Mouse (Mus musculus) embryonic facial prominence, embryonic 12.5 days (tissue): ENCODE results near the gene Spatc1l. TPM values are rescaled to one million over a fixed set of nuclear protein-coding genes. Genes with fewer than 3 reads are reported as not detected.

Experiments
- ATAC-seq: fragments of 200-750 bp; cut with Nextera tagmentation; 2 replicates; pipeline ENCODE4 v1.8.0; 2017; ENCODE audit not compliant: insufficient number of reproducible peaks, insufficient read depth, low FRiP score, low TSS enrichment
- H3K27ac ChIP-seq: fragments of 300-500 bp; sonication (generic); 2 replicates; pipeline ENCODE4 v1.5.1; 2016; ENCODE audit warnings: mild to moderate bottlenecking
- H3K27me3 ChIP-seq: fragments of 300-500 bp; sonication (generic); 2 replicates; pipeline ENCODE4 v1.6.1; 2016; ENCODE audit warnings: mild to moderate bottlenecking, moderate library complexity
- H3K36me3 ChIP-seq: fragments of 300-500 bp; sonication (generic); 2 replicates; pipeline ENCODE4 v1.6.1; 2016; ENCODE audit warnings: mild to moderate bottlenecking
- H3K4me1 ChIP-seq: fragments of 300-500 bp; sonication (generic); 2 replicates; pipeline ENCODE4 v1.6.1; 2016
- H3K4me2 ChIP-seq: fragments of 300-500 bp; sonication (generic); replicated peaks from 2 replicates; pipeline ENCODE4 v1.6.1; 2016; ENCODE audit warnings: mild to moderate bottlenecking, moderate library complexity
- H3K4me3 ChIP-seq: fragments of 300-500 bp; sonication (generic); 2 replicates; pipeline ENCODE4 v1.5.1; 2016; ENCODE audit warnings: mild to moderate bottlenecking
- H3K9ac ChIP-seq: fragments of 300-500 bp; sonication (generic); 2 replicates; pipeline ENCODE4 v1.6.1; 2016; ENCODE audit warnings: mild to moderate bottlenecking, moderate library complexity
- H3K9me3 ChIP-seq: fragments of 300-500 bp; sonication (generic); 2 replicates; pipeline ENCODE4 v1.6.1; 2016; ENCODE audit warnings: mild to moderate bottlenecking, moderate library complexity
- WGBS: fragments of 180-500 bp; shearing (Covaris S2); methylation state at CpG from one replicate; pipeline ENCODE4 v1.1.7; 2016; 5-methylcytosine and 5-hydroxymethylcytosine counted together
- polyA plus RNA-seq: library from polyadenylated mRNA; unstranded; fragments of >200 nt; fragmentation: Nextera tagmentation; extraction: Ambion mirVana; gene quantifications from 2 replicates; pipeline ENCODE4 v1.2.1, GENCODE M21; 2016

The Spatc1l gene
- polyA plus RNA-seq = not detected in 2 replicates

DNA sequence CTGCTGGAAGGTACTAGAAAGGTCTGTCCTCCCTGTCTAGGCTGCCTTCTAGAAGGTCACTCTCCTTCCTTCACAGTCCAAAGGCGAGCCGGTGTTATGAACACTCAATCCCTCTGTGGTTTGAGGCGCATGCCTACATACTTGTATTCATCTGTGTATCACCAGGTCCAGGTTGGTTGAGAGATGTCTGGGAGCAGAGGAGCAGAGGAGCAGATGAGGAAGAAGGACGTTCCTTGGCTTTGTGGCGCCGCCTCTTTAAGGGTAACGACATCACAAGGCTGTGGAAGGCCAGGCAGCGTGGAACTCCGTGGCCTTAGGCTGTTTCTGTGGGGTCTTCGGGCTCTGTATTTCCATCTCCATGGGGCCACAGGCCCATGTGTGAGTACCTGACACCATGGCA, at the start of gene Spatc1l:
TSS of gene Spatc1l (plus strand) at position 301 of the 400 bp plus-strand sequence.
- Histone ChIP-seq H3K4me2 (no peak within 1 kb of the TSS), H3K36me3 (no peaks in the 10 kb centered on the region), H3K27ac (no peak within 1 kb of the TSS), H3K4me1 (no peaks in the 10 kb centered on the region), H3K9ac (no peak within 1 kb of the TSS), H3K4me3 (no peak within 1 kb of the TSS), H3K27me3 (no peaks in the 10 kb centered on the region), H3K9me3 (no peaks in the 10 kb centered on the region)
- 90% methylated on average over 10 of the region's 10 CpGs for WGBS
- ATAC-seq = no peak

DNA sequence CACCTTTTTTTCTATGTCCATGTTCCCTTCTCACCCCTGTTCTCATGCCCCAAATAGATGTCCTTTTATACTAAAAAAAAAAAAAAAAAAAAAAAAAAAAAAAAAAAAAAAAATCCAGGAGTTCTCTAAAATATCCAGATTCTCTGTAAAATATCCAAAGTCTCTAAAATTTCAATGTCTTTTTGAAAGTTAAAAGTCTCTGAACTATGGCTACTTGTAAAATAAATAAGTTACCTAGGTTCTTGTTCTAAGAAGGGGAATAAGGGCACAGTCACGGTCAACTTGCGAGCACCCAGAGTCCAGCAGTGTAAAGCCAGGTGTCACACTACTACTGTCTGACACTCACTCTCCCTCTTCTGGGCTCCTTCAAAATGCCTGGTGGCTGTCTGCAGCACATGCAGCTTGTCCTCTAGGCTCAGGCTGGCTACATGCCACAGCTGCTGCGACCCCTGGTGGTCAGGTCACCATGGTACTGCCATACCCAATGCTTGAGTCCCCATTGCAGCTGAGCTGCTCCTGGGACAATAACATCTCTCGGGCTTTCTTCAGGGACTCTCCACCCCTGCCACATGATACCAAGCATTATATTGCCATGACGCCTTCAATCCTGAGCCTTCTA, 49.0 kb upstream of the Spatc1l start:
- Histone ChIP-seq H3K4me2 (no peak overlapping the region), H3K36me3 (peaks cover 76% of the 10 kb centered on the region), H3K27me3 (no peaks in the 10 kb centered on the region), H3K9ac (no peak overlapping the region), H3K27ac (no peak overlapping the region), H3K4me3 (no peak overlapping the region), H3K4me1 (no peaks in the 10 kb centered on the region), H3K9me3 (no peaks in the 10 kb centered on the region)
- WGBS = 43% methylated on average over 5 of the region's 5 CpGs
- 0 out of 2 replicates have a peak, but pooled peaks have one; percentile 41 for ATAC-seq

DNA sequence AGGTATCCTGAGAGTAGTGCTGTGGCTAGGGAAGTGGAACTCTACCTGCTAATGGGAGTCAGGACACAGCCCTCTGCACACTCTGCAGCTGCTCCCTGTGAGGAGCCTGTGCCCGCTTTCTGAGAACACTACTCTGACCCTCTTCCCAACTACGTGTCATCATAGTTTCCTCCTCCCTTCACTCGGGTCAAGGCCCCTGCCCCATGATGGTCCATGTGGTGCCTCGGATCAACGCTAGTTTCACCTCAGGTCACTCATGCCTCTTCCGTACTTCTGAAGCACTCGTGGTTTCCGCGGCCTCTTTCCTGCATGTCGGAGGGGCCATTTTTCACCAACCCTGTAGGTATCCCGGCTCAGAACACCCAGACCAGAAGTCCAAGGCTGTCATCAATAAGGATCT, 31.1 kb upstream of the Spatc1l start:
- ATAC-seq = peak; percentile 60

DNA sequence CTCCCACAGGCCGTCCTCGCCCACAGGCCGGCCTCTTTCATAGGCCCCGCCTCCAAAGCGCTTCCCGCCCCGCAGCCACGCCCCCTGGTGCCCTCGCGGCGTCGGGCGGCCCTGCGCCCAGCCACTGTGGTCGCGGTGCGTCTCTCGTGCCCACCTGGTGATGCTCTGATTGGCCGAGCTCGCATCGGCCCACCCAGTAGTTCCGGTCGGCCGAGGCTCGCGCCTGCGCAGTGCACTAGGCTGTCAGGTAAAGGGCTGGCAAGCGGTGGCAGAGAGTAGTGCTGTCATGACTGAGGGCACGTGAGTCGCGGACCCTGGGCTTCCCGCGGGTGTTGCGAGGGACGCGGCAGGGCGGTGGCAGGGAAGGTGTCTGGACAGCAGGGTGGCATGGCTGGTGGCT, 30.7 kb upstream of the Spatc1l start, which contains the start of gene Lss:
TSS of gene Lss (plus strand) at position 214 of the 400 bp plus-strand sequence.
- no peaks in the 10 kb centered on the region for H3K9me3 ChIP-seq
- under 1% methylated on average over 37 of the region's 37 CpGs for WGBS
- H3K27ac ChIP-seq = peak within 1 kb of the TSS; percentile 83
- peak; percentile 99 for ATAC-seq
- H3K4me3 ChIP-seq = peak within 1 kb of the TSS; percentile 71
- peak within 1 kb of the TSS; percentile 68 for H3K9ac ChIP-seq
- H3K36me3 ChIP-seq = peaks cover 28% of the 10 kb centered on the region
- H3K4me2 ChIP-seq = peak within 1 kb of the TSS; percentile 84
- H3K27me3 ChIP-seq = no peaks in the 10 kb centered on the region
- peaks cover 10% of the 10 kb centered on the region; the same call in 1 of the 2 replicates for H3K4me1 ChIP-seq

More for the DNA sequence above, 31.1 kb upstream of the Spatc1l start:
- WGBS = 1% methylated on average over 11 of the region's 11 CpGs
- no peaks in the 10 kb centered on the region for H3K27me3 ChIP-seq
- H3K9ac ChIP-seq = peak overlapping the region; percentile 28; the same call in 1 of the 2 replicates
- 0 out of 2 replicates have a peak overlapping the region, but pooled peaks have one; percentile 83 for H3K27ac ChIP-seq
- peak overlapping the region; percentile 84 for H3K4me2 ChIP-seq
- peak overlapping the region; percentile 71 for H3K4me3 ChIP-seq
- H3K9me3 ChIP-seq = no peaks in the 10 kb centered on the region
- peaks cover 10% of the 10 kb centered on the region; the same call in 1 of the 2 replicates for H3K4me1 ChIP-seq
- peaks cover 24% of the 10 kb centered on the region for H3K36me3 ChIP-seq

DNA sequence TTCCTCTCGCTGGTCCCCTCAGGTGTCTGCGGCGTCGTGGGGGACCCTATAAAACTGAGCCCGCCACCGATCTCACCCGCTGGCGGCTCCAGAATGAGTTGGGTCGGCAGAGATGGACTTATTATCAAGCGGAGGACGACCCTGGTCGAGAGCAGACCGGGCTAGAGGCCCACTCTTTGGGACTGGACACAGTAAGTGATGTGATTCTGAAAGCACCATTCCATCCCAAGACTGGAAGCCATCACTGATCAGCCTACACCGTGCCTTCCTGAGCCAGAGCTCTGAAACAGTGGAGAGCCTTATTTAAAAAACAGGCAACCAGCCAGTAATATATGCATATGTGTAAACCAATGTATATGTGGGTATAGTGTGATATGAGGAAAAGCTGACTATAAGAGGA, 30.2 kb upstream of the Spatc1l start:
- no peaks in the 10 kb centered on the region for H3K27me3 ChIP-seq
- peaks cover 33% of the 10 kb centered on the region for H3K36me3 ChIP-seq
- peak overlapping the region; percentile 83 for H3K27ac ChIP-seq
- 3% methylated on average over 14 of the region's 14 CpGs for WGBS
- H3K4me2 ChIP-seq = peak overlapping the region; percentile 84
- peak overlapping the region; percentile 71 for H3K4me3 ChIP-seq
- peak; percentile 25 for ATAC-seq
- H3K9me3 ChIP-seq = no peaks in the 10 kb centered on the region
- peak overlapping the region; percentile 68 for H3K9ac ChIP-seq
- H3K4me1 ChIP-seq = peaks cover 10% of the 10 kb centered on the region; the same call in 1 of the 2 replicates

DNA sequence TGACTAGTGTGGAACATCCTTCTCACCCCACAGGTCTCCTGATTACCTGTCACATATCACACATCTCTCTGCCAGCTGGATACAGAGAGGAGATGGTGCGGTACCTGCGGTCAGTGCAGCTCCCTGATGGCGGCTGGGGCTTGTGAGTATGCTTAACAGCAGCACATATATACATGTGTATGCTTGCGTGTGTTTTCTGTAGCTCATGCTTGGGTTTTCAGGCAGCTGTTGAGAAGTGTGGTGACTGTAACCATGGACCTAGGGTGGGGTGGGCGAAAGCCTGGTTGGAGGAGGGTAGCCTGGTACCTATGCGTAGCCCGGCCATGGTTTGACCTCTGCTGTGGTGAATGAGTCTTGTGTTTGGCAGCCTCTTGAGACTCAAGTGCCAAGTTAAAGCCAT, 26.5 kb upstream of the Spatc1l start:
- Histone ChIP-seq H3K27me3 (no peaks in the 10 kb centered on the region), H3K9ac (no peak overlapping the region), H3K9me3 (no peaks in the 10 kb centered on the region), H3K36me3 (peaks cover 68% of the 10 kb centered on the region), H3K4me2 (no peak overlapping the region), H3K27ac (no peak overlapping the region), H3K4me3 (no peak overlapping the region), H3K4me1 (peaks cover 9% of the 10 kb centered on the region; the same call in 1 of the 2 replicates)
- WGBS = 93% methylated on average over 7 of the region's 7 CpGs
- no peak for ATAC-seq

DNA sequence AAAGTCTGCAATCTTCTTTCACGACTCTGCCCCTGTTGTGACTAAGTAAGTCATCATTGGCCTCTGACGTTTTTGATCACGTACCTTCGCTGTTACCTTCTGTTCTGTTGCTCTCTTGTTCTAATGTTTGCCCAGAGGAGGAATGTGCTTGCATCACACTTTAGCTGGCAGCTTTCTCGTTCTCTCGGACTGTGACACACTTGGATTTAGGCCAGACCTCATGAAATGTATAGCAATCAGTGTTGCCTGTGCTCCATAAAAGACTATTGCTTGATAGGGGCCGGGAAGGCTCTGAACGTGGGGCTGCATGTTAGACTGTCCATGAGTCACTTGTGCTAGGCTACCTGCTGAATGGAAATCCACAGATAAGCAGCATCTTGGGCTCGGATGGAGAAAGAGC, 24.5 kb upstream of the Spatc1l start:
- H3K4me1 ChIP-seq = peaks cover 4% of the 10 kb centered on the region; the same call in 1 of the 2 replicates
- H3K36me3 ChIP-seq = peaks cover 89% of the 10 kb centered on the region
- no peak overlapping the region for H3K4me3 ChIP-seq
- WGBS = 85% methylated on average over 9 of the region's 9 CpGs
- ATAC-seq = no peak
- no peak overlapping the region for H3K9ac ChIP-seq
- no peak overlapping the region for H3K27ac ChIP-seq
- H3K4me2 ChIP-seq = no peak overlapping the region
- H3K27me3 ChIP-seq = no peaks in the 10 kb centered on the region
- no peaks in the 10 kb centered on the region for H3K9me3 ChIP-seq

DNA sequence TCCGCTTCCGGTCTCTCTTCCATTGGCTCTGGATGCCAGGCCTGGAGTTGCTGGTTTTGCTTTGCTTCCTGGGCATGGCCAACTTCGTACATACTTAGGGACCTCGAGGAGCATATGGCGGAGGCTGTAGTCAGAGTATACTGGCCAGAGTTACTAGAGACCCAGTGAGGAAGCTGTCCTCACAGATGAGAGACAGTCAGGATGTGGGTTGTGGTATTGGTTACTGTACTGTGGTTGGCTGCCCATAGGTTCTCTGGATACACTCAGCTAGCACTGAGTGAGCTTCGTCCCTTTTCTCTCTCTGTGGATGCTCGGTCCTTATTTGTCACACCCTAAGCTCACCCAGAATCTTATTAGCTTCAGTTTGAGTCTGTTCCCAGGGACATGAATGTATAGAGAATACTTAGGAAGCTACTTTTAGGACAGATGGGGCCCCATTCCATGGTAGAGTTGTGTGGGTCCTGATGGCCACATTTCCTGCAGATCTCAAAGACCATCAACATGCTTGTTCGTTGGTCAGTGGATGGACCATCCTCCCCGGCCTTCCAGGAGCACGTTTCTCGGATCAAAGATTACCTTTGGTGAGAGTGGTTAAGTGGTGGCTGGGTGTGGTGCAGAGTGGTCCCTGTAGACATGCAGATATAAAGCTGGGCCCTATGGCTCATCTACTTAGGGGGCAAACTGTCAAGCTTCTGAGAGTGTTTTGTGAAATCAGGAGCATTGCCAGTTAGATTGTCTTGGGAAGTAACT, 20.6 kb upstream of the Spatc1l start:
- no peak overlapping the region for H3K27ac ChIP-seq
- no peak overlapping the region for H3K4me2 ChIP-seq
- no peak overlapping the region for H3K4me3 ChIP-seq
- H3K9me3 ChIP-seq = no peaks in the 10 kb centered on the region
- H3K36me3 ChIP-seq = peaks cover 98% of the 10 kb centered on the region
- WGBS = 94% methylated on average over 11 of the region's 11 CpGs
- H3K27me3 ChIP-seq = no peaks in the 10 kb centered on the region
- ATAC-seq = no peak
- no peaks in the 10 kb centered on the region for H3K4me1 ChIP-seq
- H3K9ac ChIP-seq = no peak overlapping the region; the same call in 1 of the 2 replicates

DNA sequence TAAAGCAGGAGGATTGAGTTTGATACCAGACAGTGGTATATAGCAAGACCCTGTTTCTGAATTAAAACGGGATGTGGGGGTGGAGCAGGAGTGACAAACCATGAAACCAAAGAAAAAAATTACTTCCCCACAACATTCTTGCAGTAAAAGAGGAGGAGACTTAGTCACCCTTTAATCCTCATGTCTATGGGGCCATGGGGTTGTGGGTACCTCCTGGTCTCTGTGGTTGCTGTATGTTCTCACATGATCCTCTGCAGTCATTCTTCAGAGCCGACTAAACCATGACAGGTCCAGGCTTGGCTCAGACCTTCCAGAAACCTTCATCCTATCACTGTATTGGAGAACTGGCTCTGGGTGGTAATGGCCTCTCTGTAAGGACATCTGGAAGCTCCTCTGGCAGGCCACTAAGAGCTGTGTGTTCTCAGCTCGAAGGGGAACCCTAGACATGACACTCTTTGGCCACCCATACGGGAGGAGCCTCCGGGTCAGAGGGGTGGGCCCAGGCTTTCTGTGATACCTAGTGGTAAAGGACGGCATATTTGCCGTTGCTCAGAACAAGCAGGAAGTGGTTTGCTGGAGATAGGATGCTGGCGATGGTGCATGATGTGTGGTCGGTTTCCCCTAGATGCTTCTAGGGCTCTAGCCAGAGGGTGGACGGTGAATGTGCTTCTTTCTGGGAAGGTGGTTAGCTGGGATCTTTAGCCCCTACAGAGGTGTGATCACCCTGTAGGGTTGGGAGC, 19.3 kb upstream of the Spatc1l start:
- Histone ChIP-seq H3K9me3 (no peaks in the 10 kb centered on the region), H3K27ac (no peak overlapping the region), H3K9ac (no peak overlapping the region), H3K4me2 (no peak overlapping the region), H3K27me3 (no peaks in the 10 kb centered on the region), H3K36me3 (peaks cover 97% of the 10 kb centered on the region), H3K4me1 (no peaks in the 10 kb centered on the region), H3K4me3 (no peak overlapping the region)
- WGBS = 87% methylated on average over 10 of the region's 10 CpGs
- no peak for ATAC-seq

DNA sequence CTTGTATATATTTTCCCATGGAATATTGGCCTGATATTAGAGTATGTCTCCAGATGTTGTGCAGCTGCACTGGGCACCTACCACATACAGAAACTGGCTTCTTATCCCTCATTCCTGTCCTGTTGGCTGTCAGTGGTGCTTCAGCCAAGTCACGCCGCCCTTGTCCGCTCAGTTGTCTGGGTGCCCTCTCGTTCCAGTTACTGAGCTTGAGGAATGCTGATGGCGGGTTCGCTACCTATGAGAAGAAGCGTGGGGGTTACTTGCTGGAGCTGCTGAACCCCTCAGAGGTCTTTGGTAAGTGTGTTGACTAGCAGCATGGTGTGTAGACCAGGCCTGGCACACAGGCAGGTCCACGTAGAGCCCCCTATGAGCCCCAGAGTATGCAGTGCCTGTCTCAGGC, 15.5 kb upstream of the Spatc1l start:
- Histone ChIP-seq H3K9me3 (no peaks in the 10 kb centered on the region), H3K4me2 (no peak overlapping the region), H3K27ac (no peak overlapping the region), H3K36me3 (peaks cover 97% of the 10 kb centered on the region), H3K4me3 (no peak overlapping the region), H3K4me1 (no peaks in the 10 kb centered on the region), H3K27me3 (no peaks in the 10 kb centered on the region), H3K9ac (no peak overlapping the region)
- 95% methylated on average over 8 of the region's 8 CpGs for WGBS
- no peak for ATAC-seq

DNA sequence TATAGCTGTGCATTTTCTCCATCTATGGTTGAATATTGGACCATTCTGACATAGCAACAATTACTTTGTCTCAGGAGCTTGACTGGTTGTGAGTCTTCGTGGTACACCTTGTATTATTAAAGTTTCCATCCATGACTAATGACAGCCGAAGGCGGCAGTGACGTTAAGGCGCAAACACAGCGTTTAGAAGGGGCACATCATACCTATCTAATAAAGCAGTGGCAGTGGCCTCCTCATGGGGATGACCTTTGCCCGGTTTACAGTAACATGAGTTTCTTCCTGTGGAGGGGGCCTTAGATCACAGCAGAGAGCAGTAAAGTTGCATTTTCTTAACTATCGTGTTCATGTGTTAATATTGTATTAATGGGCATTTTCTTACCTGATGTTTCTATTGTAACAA, 13.9 kb upstream of the Spatc1l start:
- no peaks in the 10 kb centered on the region for H3K4me1 ChIP-seq
- H3K4me3 ChIP-seq = no peak overlapping the region
- no peak overlapping the region for H3K9ac ChIP-seq
- no peaks in the 10 kb centered on the region for H3K27me3 ChIP-seq
- no peak overlapping the region for H3K4me2 ChIP-seq
- 91% methylated on average over 8 of the region's 8 CpGs for WGBS
- no peaks in the 10 kb centered on the region for H3K9me3 ChIP-seq
- ATAC-seq = no peak
- no peak overlapping the region for H3K27ac ChIP-seq
- peaks cover 97% of the 10 kb centered on the region for H3K36me3 ChIP-seq
